Mouse (Mus musculus) stomach, postnatal 0 days (tissue): ENCODE results near the gene Grm1.

Experiments
- CTCF ChIP-seq: IDR thresholded peaks from 2 replicates; pipeline ENCODE4 v1.5.1; 2016; ENCODE audit warnings: antibody characterized with exemption, low read depth, mild to moderate bottlenecking, moderate library complexity
- EP300 ChIP-seq: optimal IDR thresholded peaks from 2 replicates; pipeline ENCODE3; 2016; ENCODE audit warnings: antibody characterized with exemption

GRCm38 (mm10) chr10:11044455-11045106, 37.6 kb downstream of the Grm1 start:
- TF ChIP-seq CTCF (no peak), EP300 (no peak)
